10 mouse cellular contexts compared by ENCODE assay signal in the genomic region with DNA sequence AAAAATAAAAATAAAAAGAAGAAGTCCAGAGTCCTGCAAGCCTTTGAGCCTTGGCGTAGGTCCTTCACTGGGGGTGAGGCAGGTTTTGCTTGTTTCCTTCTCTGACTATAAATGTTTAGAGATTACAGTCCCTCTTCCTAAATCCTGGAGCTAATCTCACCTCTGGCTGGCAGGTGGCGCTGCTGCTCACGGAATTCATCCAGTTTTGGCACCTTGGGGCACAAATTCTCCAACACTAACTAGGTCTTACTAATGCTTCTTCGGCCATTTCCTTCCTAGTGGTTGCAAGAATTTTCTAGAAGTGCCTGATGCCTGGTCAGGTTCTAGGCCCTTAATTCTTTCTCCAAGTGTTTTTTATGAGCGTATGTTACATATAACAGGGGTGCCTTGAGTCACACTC. TPM values are rescaled to one million over a fixed set of nuclear protein-coding genes. Genes with fewer than 3 reads are reported as not detected.
DNase-seq lines count a peak whose midpoint lies in the region; ATAC-seq and TF ChIP-seq lines count a peak whose summit lies in the region.
"Had no signal": no experiment of that assay in that cellular context is flagged by ENCODE, and none has a peak within 500 bp of the region (broad histone marks: within the 10 kb centered on the region; RNA-seq: fewer than 3 reads in every experiment).

No protein-coding gene starts in this region.

- H3K27me3 ChIP-seq in forebrain, postnatal 0 days (ENCODE audit: insufficient read depth, low read length), result no peaks in the 10 kb centered on the region
- H3K27me3 ChIP-seq in forebrain, embryonic 16.5 days (replicated peaks; ENCODE audit: control insufficient read depth, insufficient read depth, low read length), result no peaks in the 10 kb centered on the region
- no peaks in the 10 kb centered on the region for H3K27me3 ChIP-seq in embryonic facial prominence, embryonic 14.5 days (replicated peaks; ENCODE audit: control insufficient read depth, insufficient read depth, low read length)
- H3K27me3 ChIP-seq: neural tube, embryonic 13.5 days had no signal

- H3K4me2 ChIP-seq in forebrain, postnatal 0 days (ENCODE audit: low read depth), result no peak overlapping the region
- no peak overlapping the region for H3K4me2 ChIP-seq in forebrain, embryonic 16.5 days (ENCODE audit: low read length)
- no peak overlapping the region for H3K4me2 ChIP-seq in embryonic facial prominence, embryonic 14.5 days (ENCODE audit: low read depth, low read length)
- H3K4me2 ChIP-seq: neural tube, embryonic 13.5 days had no signal

- no peaks in the 10 kb centered on the region for H3K9me3 ChIP-seq in forebrain, postnatal 0 days (ENCODE audit: low read length)
- H3K9me3 ChIP-seq in forebrain, embryonic 16.5 days (ENCODE audit: control insufficient read depth, low read length), result no peaks in the 10 kb centered on the region
- no peaks in the 10 kb centered on the region for H3K9me3 ChIP-seq in embryonic facial prominence, embryonic 14.5 days (ENCODE audit: control insufficient read depth, low read length)
- H3K9me3 ChIP-seq: neural tube, embryonic 13.5 days had no signal

- H3K27ac ChIP-seq in forebrain, postnatal 0 days (ENCODE audit: low read depth, low read length), result no peak overlapping the region
- H3K27ac ChIP-seq in forebrain, embryonic 16.5 days (ENCODE audit: low read length), result no peak overlapping the region
- no peak overlapping the region for H3K27ac ChIP-seq in embryonic facial prominence, embryonic 14.5 days (replicated peaks; ENCODE audit: low read depth, low read length)
- H3K27ac ChIP-seq: neural tube, embryonic 13.5 days had no signal

- H3K4me3 ChIP-seq in forebrain, postnatal 0 days (ENCODE audit: low read depth, low read length), result no peak overlapping the region
- no peak overlapping the region for H3K4me3 ChIP-seq in forebrain, embryonic 16.5 days (replicated peaks; ENCODE audit: low read length)
- H3K4me3 ChIP-seq in embryonic facial prominence, embryonic 14.5 days (ENCODE audit: low read depth, low read length), result no peak overlapping the region
- H3K4me3 ChIP-seq: neural tube, embryonic 13.5 days had no signal

- H3K36me3 ChIP-seq in forebrain, postnatal 0 days (ENCODE audit: insufficient read depth), result peaks cover 48% of the 10 kb centered on the region
- H3K36me3 ChIP-seq in forebrain, embryonic 16.5 days (ENCODE audit: control insufficient read depth, insufficient read depth), result peaks cover 29% of the 10 kb centered on the region
- peaks cover 59% of the 10 kb centered on the region for H3K36me3 ChIP-seq in embryonic facial prominence, embryonic 14.5 days (ENCODE audit: control insufficient read depth, insufficient read depth, low read length)

- peak; percentile 81 for TF ChIP-seq CTCF in forebrain, postnatal 0 days (IDR thresholded peaks at IDR 0.05; ENCODE audit: low read depth)

- H3K9ac ChIP-seq in forebrain, postnatal 0 days, result no peak overlapping the region
- H3K9ac ChIP-seq in forebrain, embryonic 16.5 days (replicated peaks; ENCODE audit: low read depth, low read length), result no peak overlapping the region
- no peak overlapping the region for H3K9ac ChIP-seq in embryonic facial prominence, embryonic 14.5 days (ENCODE audit: low read depth, low read length)
- H3K9ac ChIP-seq: neural tube, embryonic 13.5 days had no signal

- 39% methylated on average over 5 of the region's 5 CpGs for WGBS in forebrain, postnatal 0 days
- WGBS in forebrain, embryonic 16.5 days, result 43% methylated on average over 5 of the region's 5 CpGs
- WGBS in embryonic facial prominence, embryonic 14.5 days, result 37% methylated on average over 5 of the region's 5 CpGs

- peak; percentile 81 for DNase-seq in forebrain, postnatal 0 days
- DNase-seq in 3T3-L1 (ENCODE audit: low read depth, low spot score), result peak; percentile 80
- DNase-seq in adrenal gland, postnatal 14 days, result peak; percentile 81
- DNase-seq in embryonic facial prominence, embryonic 14.5 days (ENCODE audit: low spot score), result peak; percentile 54
- DNase-seq in kidney, postnatal 14 days, result peak; percentile 84
- peak; percentile 82 for DNase-seq in lung, postnatal 36 days
- peak; percentile 78 for DNase-seq in testis, postnatal 10 days (ENCODE audit: low spot score)

- ATAC-seq in forebrain, postnatal 0 days, result no peak
- ATAC-seq in forebrain, embryonic 16.5 days, result no peak
- no peak for ATAC-seq in embryonic facial prominence, embryonic 14.5 days (ENCODE audit: low read depth)

- no peaks in the 10 kb centered on the region for H3K4me1 ChIP-seq in forebrain, postnatal 0 days (ENCODE audit: insufficient read depth)
- peaks cover 15% of the 10 kb centered on the region for H3K4me1 ChIP-seq in forebrain, embryonic 16.5 days (replicated peaks; ENCODE audit: control insufficient read depth, insufficient read depth, low read length)
- H3K4me1 ChIP-seq in embryonic facial prominence, embryonic 14.5 days (ENCODE audit: control insufficient read depth, insufficient read depth, low read length), result peaks cover 6% of the 10 kb centered on the region; the same call in 1 of the 2 replicates

RNA-seq across cellular contexts. Expression of a gene that starts 9.8 kb away (rescaled TPM):
- 22.5 and 26.7 TPM in 2 replicates for total RNA-seq in forebrain, postnatal 0 days (2014; rRNA removed)
- polyA plus RNA-seq in forebrain, postnatal 0 days (2015; fragmentation: Nextera tagmentation; extraction: Ambion mirVana), result 17.5 and 22.3 TPM in 2 replicates
- polyA plus RNA-seq in forebrain, embryonic 16.5 days (2015; fragmentation: Nextera tagmentation; extraction: Ambion mirVana), result 32.5 and 33.6 TPM in 2 replicates
- total RNA-seq in adrenal gland, postnatal 14 days (2021), result 18.1 and 18.6 TPM in 2 replicates
- 12.5 and 15.5 TPM in 2 replicates for polyA plus RNA-seq in embryonic facial prominence, embryonic 14.5 days (2014; fragmentation: Nextera tagmentation; extraction: Ambion mirVana)

RNA-seq across cellular contexts. Expression of a gene that starts 27.3 kb away (rescaled TPM):
- total RNA-seq in forebrain, postnatal 0 days (2014; rRNA removed), result 2.8 and 3.7 TPM in 2 replicates
- polyA plus RNA-seq in forebrain, postnatal 0 days (2015; fragmentation: Nextera tagmentation; extraction: Ambion mirVana), result 2.3 and 2.4 TPM in 2 replicates
- 4.8 and 5.5 TPM in 2 replicates for polyA plus RNA-seq in forebrain, embryonic 16.5 days (2015; fragmentation: Nextera tagmentation; extraction: Ambion mirVana)
- total RNA-seq in adrenal gland, postnatal 14 days (2021), result 13.7 and 14.4 TPM in 2 replicates
- 5.0 and 6.8 TPM in 2 replicates for polyA plus RNA-seq in embryonic facial prominence, embryonic 14.5 days (2014; fragmentation: Nextera tagmentation; extraction: Ambion mirVana)

RNA-seq across cellular contexts. Expression of a gene that starts 27.3 kb away (rescaled TPM):
- total RNA-seq in forebrain, postnatal 0 days (2014; rRNA removed), result 20.5 and 27.8 TPM in 2 replicates
- 22.9 and 29.3 TPM in 2 replicates for polyA plus RNA-seq in forebrain, postnatal 0 days (2015; fragmentation: Nextera tagmentation; extraction: Ambion mirVana)
- 24.8 and 31.8 TPM in 2 replicates for polyA plus RNA-seq in forebrain, embryonic 16.5 days (2015; fragmentation: Nextera tagmentation; extraction: Ambion mirVana)
- total RNA-seq in adrenal gland, postnatal 14 days (2021), result 0.41 TPM in 1 of 2 replicates, not detected in the other
- 9.8 and 10.4 TPM in 2 replicates for polyA plus RNA-seq in embryonic facial prominence, embryonic 14.5 days (2014; fragmentation: Nextera tagmentation; extraction: Ambion mirVana)
- total RNA-seq: hematopoietic stem cell, adult 5-6 weeks had no signal

RNA-seq across cellular contexts. Expression of a gene that starts 52.7 kb away (rescaled TPM):
- total RNA-seq in forebrain, postnatal 0 days (2014; rRNA removed), result 8.7 and 20.4 TPM in 2 replicates
- polyA plus RNA-seq in forebrain, postnatal 0 days (2015; fragmentation: Nextera tagmentation; extraction: Ambion mirVana), result 5.7 and 9.1 TPM in 2 replicates
- 4.6 and 11.3 TPM in 2 replicates for polyA plus RNA-seq in forebrain, embryonic 16.5 days (2015; fragmentation: Nextera tagmentation; extraction: Ambion mirVana)
- total RNA-seq in adrenal gland, postnatal 14 days (2021), result 3.7 and 6.2 TPM in 2 replicates
- polyA plus RNA-seq in embryonic facial prominence, embryonic 14.5 days (2014; fragmentation: Nextera tagmentation; extraction: Ambion mirVana), result 1.4 and 1.7 TPM in 2 replicates
